Mouse (Mus musculus) left cerebral cortex, postnatal 36 days (tissue): ENCODE measurements at regions not wholly inside any gene's neighbourhood (a gene's known extent, or its start where the extent isn't known, plus 50 kb on each side); places are given as distances from the start of the nearest gene placed in this dataset.

Source experiments
- DNase-seq, 2 experiments: peaks; one replicate each; pipeline ENCODE4 v3.0.0; 2021 to 2022; ENCODE audit warnings: low spot score in 2 of 2, mixed read lengths in 1 of 2
- intact Hi-C: fragments of 180-260 bp; cut with DNase I; formaldehyde crosslinking; loops from one replicate; pipeline ENCODE4 v1.15.1; 2025

DNA sequence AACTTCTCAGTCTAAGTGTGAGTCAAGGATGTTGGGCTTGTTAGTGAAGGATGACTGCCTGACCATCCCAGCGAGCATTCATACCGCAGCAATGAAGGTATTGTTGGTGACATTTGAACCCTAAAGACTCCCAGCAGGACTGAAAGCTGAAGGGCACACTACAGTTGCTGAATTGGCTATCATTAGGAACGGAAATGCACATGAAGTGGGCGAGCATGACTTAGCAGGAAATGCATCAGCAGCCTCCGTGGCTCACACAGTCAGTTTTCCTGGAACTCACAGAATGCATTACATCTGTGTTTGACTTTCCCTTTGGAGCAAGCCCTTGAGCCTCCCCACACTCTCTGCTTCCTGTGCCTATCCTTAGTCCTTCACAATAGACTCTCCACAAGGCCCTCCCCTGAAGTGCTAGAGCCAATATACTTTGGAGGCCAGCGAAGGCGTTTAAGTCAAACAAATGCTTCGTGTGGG lies 63.9 kb downstream of the Tmco5 start:
- intact Hi-C loops: no loop called here
- DNase-seq: no peak

- intact Hi-C loops: no loop called here
- DNase-seq: no peak
These were observed 70.0 kb downstream of the Tmco5 start for GRCm38 (mm10) chr2:116948538-116948937.

DNA sequence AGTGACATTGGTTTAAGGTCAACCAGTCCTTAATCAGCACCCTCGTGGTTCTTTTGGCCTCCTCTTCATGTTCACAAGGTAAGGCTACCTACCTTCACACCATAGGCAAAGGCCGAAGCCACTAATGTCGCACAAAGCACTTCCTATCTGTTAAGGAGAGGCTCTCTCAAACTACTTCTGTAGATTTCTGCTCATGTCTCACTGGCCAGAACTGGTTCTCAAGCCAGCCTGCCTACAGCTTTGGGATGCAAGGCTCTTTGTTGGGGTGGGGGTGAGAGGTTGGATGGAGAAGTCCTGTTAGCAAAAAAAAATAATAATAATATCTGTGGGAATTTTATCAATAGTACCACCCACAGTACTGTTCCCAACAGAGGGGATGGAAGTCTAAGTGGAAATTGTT lies 71.2 kb downstream of the Tmco5 start:
- no peak for DNase-seq
- intact Hi-C loops: no loop called here

DNA sequence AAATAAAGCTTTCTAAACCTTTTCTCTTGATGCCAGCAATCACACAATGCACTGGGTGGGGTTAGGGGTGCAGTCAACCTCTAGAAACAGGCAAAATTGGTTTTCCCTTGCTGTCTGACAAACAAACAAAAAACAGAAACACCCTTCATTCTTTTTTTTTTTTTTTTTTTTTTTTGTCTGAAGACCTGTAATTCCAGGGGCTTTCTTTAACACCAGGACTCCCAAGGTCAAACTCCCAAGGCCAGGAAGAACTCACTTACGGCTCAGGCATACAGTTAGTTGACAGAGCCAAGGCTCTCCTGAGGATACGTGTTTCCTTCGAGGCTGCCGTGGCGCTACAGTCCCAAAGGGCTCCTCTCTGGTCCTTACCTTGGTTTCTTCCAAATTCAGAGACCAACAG lies 71.7 kb downstream of the Tmco5 start:
- intact Hi-C loops: no loop called here

DNA sequence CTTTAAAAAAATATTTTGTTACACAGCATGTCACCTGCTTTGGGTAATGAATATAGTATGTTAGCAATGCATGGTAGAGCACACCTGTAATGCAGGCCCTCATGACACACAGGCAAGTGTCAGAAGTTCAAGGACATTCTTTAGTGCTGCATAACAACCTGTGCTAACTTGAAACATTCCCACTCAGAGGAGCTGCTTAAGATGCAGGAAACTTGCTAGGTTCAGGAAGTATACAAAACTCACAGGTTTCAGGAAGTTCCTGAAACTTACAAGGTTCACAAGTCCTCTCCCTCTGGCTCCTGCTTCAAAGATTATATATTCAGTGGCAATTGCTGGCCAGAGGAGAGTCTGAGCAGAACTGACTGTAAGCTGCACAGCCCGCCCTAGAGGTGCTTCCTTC lies 73.0 kb downstream of the Tmco5 start:
- DNase-seq: no peak
- intact Hi-C loops: no loop called here

More for the DNA sequence above, 71.7 kb downstream of the Tmco5 start:
- DNase-seq: no peak

DNA sequence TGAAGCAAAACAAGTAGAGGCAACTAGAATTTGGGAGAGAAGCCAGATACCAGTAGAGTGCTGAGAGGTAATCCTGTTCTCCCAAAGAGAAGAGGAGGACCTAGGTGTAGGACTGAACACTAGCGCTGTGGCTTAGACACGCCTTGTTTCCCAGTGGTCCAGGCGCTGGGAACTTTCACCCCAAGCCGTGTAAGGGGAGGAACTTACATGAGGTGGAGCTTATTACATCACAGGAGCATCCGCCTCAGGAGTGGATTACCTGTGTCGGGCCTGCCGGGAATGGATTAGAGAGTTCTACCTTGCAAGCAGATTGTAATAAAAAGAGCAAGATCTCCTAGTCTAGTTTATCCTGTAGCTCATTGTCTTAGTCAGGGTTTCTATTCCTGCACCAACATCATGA lies 75.8 kb downstream of the Tmco5 start:
- no peak for DNase-seq
- intact Hi-C loops: no loop called here

DNA sequence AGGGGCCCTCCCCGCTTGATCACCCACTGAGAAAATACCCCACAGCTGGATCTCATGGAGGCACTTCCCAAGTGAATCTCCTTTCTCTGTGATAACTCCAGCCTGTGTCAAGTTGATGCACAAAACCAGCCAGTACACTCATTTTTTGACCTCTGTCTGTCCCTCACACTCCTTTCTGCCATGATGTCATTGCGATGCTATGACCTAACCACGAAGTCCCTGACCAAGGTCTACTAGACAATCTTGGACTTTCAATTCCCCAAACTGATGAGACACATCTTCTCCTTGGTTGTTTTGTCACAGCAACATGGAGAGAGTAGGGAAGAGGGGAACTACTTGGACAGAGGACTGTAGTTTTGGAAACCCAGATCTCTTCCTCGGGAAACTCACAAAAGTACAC lies 76.4 kb downstream of the Tmco5 start:
- no peak for DNase-seq
- intact Hi-C loops: no loop called here

- intact Hi-C loops: no loop called here
- peak in 1 of 2 experiments; percentile 27 for DNase-seq
These were observed 84.8 kb downstream of the Tmco5 start for GRCm38 (mm10) chr2:116963116-116963873.

GRCm38 (mm10) chr2:116966266-116966665 lies 87.8 kb downstream of the Tmco5 start:
- intact Hi-C loops: no loop called here
- no peak for DNase-seq

GRCm38 (mm10) chr2:116971666-116972613 lies 93.4 kb downstream of the Tmco5 start:
- intact Hi-C loops: loop anchor here (5.0 kb wide), 1 partner anchor 50 kb away; no protein-coding TSS in a partner anchor
- peak in 1 of 2 experiments; percentile 31 for DNase-seq

DNA sequence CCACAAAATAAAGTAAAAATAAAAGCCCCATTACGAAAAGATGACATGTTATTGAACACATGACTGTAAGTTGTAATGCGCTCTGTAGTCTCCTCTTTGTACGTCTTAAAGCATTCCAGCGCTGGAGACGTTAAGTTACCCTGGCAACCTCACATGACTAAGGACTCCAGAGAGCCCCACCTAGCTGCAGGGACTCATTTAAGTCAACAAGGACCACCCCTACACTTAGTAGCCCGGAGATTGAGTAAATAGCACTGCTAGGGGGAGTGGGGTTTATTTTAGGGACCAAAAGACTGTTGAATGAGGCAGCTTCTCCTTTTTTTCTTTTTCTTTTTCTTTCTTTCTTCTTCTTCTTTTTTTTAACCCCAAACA lies 94.1 kb downstream of the Tmco5 start:
- DNase-seq: no peak
- intact Hi-C loops: loop anchor here (5.0 kb wide), 1 partner anchor 50 kb away; no protein-coding TSS in a partner anchor

GRCm38 (mm10) chr2:116973441-116973840 lies 95.0 kb downstream of the Tmco5 start:
- DNase-seq: no peak
- intact Hi-C loops: loop anchor here (5.0 kb wide), 1 partner anchor 51 kb away; no protein-coding TSS in a partner anchor

DNA sequence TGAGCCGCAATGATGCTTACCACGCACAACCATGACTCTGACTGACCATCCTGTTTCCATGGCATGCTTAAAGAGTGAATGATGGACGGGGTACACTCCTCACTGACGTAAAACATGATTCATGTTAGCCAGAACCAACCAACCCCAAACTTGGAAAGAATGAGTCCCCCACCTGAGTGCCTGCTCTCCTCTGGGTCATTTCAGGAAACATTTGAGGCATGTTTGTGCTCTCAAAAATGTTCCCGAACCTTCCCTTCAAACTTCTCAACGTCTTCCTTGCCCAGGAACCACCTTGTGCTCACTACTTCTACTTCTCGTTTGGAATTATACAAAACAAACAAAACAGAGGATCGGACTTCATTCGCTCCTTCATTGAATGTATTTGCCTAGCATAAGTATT lies 95.7 kb downstream of the Tmco5 start:
- intact Hi-C loops: loop anchor here (5.0 kb wide), 1 partner anchor 52 kb away; no protein-coding TSS in a partner anchor
- DNase-seq: no peak

GRCm38 (mm10) chr2:116974569-116975060 lies 96.1 kb downstream of the Tmco5 start:
- intact Hi-C loops: loop anchor here (5.0 kb wide), 2 partner anchors 43 to 52 kb away; no protein-coding TSS in a partner anchor
- no peak for DNase-seq

DNA sequence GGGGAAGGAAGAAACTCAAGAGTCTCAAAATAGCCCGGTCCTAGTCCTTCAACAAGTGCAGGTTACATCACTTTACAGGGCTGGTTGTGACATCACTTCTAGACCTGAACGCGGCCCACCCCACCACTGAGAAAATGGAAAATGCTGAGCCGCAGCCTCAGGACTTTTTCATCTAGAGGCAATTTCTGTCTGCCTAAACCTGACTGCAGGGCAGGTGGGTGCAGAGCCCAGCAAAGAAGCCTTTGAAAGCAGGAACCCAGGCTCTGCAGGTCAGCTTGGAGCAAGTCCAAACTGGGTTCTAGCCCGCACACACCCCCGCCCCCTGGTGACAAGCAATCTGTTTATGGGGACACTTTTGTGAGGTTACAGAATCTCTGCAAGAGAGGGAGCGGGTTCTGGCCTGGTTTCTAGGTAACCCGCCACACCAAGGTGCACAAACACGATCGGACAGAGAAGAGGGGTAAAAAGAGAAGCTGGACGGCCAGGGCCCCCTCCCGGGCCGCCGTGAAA lies 96.7 kb downstream of the Tmco5 start:
- DNase-seq: no peak
- intact Hi-C loops: loop anchor here (5.0 kb wide), 1 partner anchor 42 kb away; no protein-coding TSS in a partner anchor

GRCm38 (mm10) chr2:116975601-116976431 lies 97.3 kb downstream of the Tmco5 start:
- DNase-seq: peak; percentile 85 to 90
- intact Hi-C loops: loop anchor here (1.0 to 5.0 kb wide), 2 partner anchors 41 to 144 kb away; no protein-coding TSS in a partner anchor

- no peak for DNase-seq
- intact Hi-C loops: loop anchor here (1.0 to 5.0 kb wide), 2 partner anchors 41 to 144 kb away; no protein-coding TSS in a partner anchor
These were observed 97.9 kb downstream of the Tmco5 start for GRCm38 (mm10) chr2:116976432-116976750.

GRCm38 (mm10) chr2:116976951-116977503 lies 98.5 kb downstream of the Tmco5 start:
- intact Hi-C loops: loop anchor here (1.0 to 5.0 kb wide), 2 partner anchors 40 to 143 kb away; no protein-coding TSS in a partner anchor
- no peak for DNase-seq
